Mouse (Mus musculus): ENCODE results near the gene Anapc15. TPM values are rescaled to one million over a fixed set of nuclear protein-coding genes. Genes with fewer than 3 reads are reported as not detected.

The Anapc15 gene
- 40.2 and 42.6 TPM in 2 replicates for polyA plus RNA-seq (2012; rRNA removed)

DNA sequence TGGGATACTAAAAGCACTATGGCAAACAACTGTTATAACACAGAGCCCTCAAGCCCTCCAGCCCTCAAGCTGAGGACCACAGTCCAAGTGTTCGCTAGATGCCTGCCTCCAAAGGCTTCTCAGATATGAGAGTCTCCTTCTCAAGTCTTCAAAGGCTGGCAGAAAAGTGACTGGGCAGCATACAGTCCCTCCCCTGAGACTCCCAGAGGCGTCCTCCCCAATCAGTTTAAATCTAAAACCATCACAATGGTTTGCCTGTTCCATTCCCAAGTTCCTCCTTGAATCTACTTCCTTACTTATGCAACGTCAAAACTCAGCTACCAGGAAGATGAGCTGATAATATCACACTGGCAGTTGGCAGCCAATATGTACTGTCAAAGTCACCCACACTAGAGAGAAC, at the start of gene Anapc15:
TSS of gene Anapc15 (plus strand) at position 301 of the 400 bp plus-strand sequence.
- H3K27me3 ChIP-seq (replicated peaks; ENCODE audit: control insufficient read depth, insufficient read depth, low read length), result no peaks in the 10 kb centered on the region
- peaks cover 8% of the 10 kb centered on the region; the same call in 1 of the 2 replicates for H3K4me1 ChIP-seq (ENCODE audit: control insufficient read depth, insufficient read depth, low read length)
- peaks cover 2% of the 10 kb centered on the region; the same call in 1 of the 2 replicates for H3K36me3 ChIP-seq (ENCODE audit: control insufficient read depth, insufficient read depth, low read length)
- WGBS, result 64% methylated on average over 3 of the region's 3 CpGs
- DNase-seq, result no peak
- H3K27ac ChIP-seq (ENCODE audit: insufficient read depth, low read depth, low read length), result no peak within 1 kb of the TSS
- TF ChIP-seq POLR2A (IDR thresholded peaks at IDR 0.05; ENCODE audit: low read depth, low read length) (no peak), CTCF (conservative IDR thresholded peaks at IDR 0.05; ENCODE audit: insufficient read depth, insufficient read length, low read depth, low read length) (no peak)
- no peak within 1 kb of the TSS for H3K4me3 ChIP-seq (ENCODE audit: insufficient read depth, low read depth, low read length)

DNA sequence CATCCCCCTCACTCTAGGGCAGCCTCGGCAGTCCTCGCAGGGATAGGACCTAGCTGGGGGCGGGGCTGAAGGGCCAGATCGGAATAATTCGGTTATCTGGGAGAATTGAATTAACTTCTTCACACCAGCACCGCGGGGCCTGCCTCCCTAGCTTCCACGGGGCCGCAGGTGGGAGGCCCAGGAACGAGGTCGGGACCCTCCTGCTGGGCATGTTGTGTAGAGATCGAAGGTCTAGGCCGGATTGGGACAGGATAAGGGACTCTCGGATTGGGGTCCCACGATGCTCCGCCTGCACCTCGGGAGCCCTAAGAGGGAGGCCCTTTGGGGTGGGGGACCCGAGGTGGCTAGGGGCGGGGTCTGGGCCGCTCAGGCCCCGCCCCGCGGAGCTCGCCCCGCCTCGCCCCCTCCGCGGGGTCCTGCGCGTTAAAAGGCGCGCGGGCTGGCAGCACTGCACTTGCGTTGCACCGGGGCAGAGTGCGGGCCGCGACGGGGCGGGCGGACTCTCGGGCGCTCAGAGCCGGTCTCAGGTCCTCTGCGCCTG, 45.6 kb upstream of the Anapc15 start, which contains the start of gene Phox2a:
TSS of gene Phox2a (plus strand) at position 453 of the 541 bp plus-strand sequence.
- WGBS, result 2% methylated on average over 44 of the region's 45 CpGs
- no peaks in the 10 kb centered on the region for H3K36me3 ChIP-seq (ENCODE audit: control insufficient read depth, insufficient read depth, low read length)
- no peak for DNase-seq
- no peak within 1 kb of the TSS for H3K27ac ChIP-seq (ENCODE audit: insufficient read depth, low read depth, low read length)
- no peak for TF ChIP-seq CTCF (conservative IDR thresholded peaks at IDR 0.05; ENCODE audit: insufficient read depth, insufficient read length, low read depth, low read length)
- TF ChIP-seq POLR2A (IDR thresholded peaks at IDR 0.05; ENCODE audit: low read depth, low read length), result no peak
- no peaks in the 10 kb centered on the region for H3K4me1 ChIP-seq (ENCODE audit: control insufficient read depth, insufficient read depth, low read length)
- H3K27me3 ChIP-seq (replicated peaks; ENCODE audit: control insufficient read depth, insufficient read depth, low read length), result peaks cover 10% of the 10 kb centered on the region
- H3K4me3 ChIP-seq (ENCODE audit: insufficient read depth, low read depth, low read length), result no peak within 1 kb of the TSS

GRCm38 (mm10) chr7:101820295-101821030, 43.1 kb upstream of the Anapc15 start:
- no peak for TF ChIP-seq CTCF (conservative IDR thresholded peaks at IDR 0.05; ENCODE audit: insufficient read depth, insufficient read length, low read depth, low read length)
- no peak for TF ChIP-seq POLR2A (IDR thresholded peaks at IDR 0.05; ENCODE audit: low read depth, low read length)
- Histone ChIP-seq H3K4me3 (ENCODE audit: insufficient read depth, low read depth, low read length) (no peak overlapping the region), H3K4me1 (ENCODE audit: control insufficient read depth, insufficient read depth, low read length) (peaks cover 5% of the 10 kb centered on the region; the same call in 1 of the 2 replicates), H3K27me3 (replicated peaks; ENCODE audit: control insufficient read depth, insufficient read depth, low read length) (peaks cover 10% of the 10 kb centered on the region), H3K27ac (ENCODE audit: insufficient read depth, low read depth, low read length) (no peak overlapping the region), H3K36me3 (ENCODE audit: control insufficient read depth, insufficient read depth, low read length) (no peaks in the 10 kb centered on the region; the same call in none of the 2 replicates)
- DNase-seq, result no peak
- 12% methylated on average over 35 of the region's 35 CpGs for WGBS

- peak; percentile 61 for DNase-seq
- Histone ChIP-seq H3K36me3 (ENCODE audit: control insufficient read depth, insufficient read depth, low read length) (peaks cover 2% of the 10 kb centered on the region), H3K4me3 (ENCODE audit: insufficient read depth, low read depth, low read length) (peak overlapping the region; percentile 38), H3K27me3 (replicated peaks; ENCODE audit: control insufficient read depth, insufficient read depth, low read length) (peaks cover 10% of the 10 kb centered on the region), H3K27ac (ENCODE audit: insufficient read depth, low read depth, low read length) (no peak overlapping the region), H3K4me1 (ENCODE audit: control insufficient read depth, insufficient read depth, low read length) (peaks cover 5% of the 10 kb centered on the region; the same call in 1 of the 2 replicates)
- TF ChIP-seq POLR2A (IDR thresholded peaks at IDR 0.05; ENCODE audit: low read depth, low read length), result no peak
- TF ChIP-seq CTCF (conservative IDR thresholded peaks at IDR 0.05; ENCODE audit: insufficient read depth, insufficient read length, low read depth, low read length), result no peak
- 2% methylated on average over 71 of the region's 71 CpGs for WGBS
Observed at GRCm38 (mm10) chr7:101821571-101822501, 41.7 kb upstream of the Anapc15 start.

- TF ChIP-seq POLR2A (IDR thresholded peaks at IDR 0.05; ENCODE audit: low read depth, low read length) (no peak), CTCF (conservative IDR thresholded peaks at IDR 0.05; ENCODE audit: insufficient read depth, insufficient read length, low read depth, low read length) (peak; percentile 58)
- DNase-seq, result peak; percentile 70
- peaks cover 5% of the 10 kb centered on the region; the same call in 1 of the 2 replicates for H3K4me1 ChIP-seq (ENCODE audit: control insufficient read depth, insufficient read depth, low read length)
- WGBS, result 44% methylated on average over 32 of the region's 32 CpGs
- H3K27ac ChIP-seq (ENCODE audit: insufficient read depth, low read depth, low read length), result no peak overlapping the region
- H3K4me3 ChIP-seq (ENCODE audit: insufficient read depth, low read depth, low read length), result no peak overlapping the region
- peaks cover 5% of the 10 kb centered on the region for H3K36me3 ChIP-seq (ENCODE audit: control insufficient read depth, insufficient read depth, low read length)
- peaks cover 7% of the 10 kb centered on the region for H3K27me3 ChIP-seq (replicated peaks; ENCODE audit: control insufficient read depth, insufficient read depth, low read length)
Observed at GRCm38 (mm10) chr7:101822836-101823757, 40.4 kb upstream of the Anapc15 start.

Measured in kidney, adult 2 months (tissue).